Mouse (Mus musculus) hematopoietic stem cell, adult 5-6 weeks (primary cell): ENCODE data around the gene Shld1. TPM values are rescaled to one million over a fixed set of nuclear protein-coding genes. Genes with fewer than 3 reads are reported as not detected.

ENCODE experiments used
- ATAC-seq, 2 experiments: fragments of 125-278 bp in 1 of 2; replicated peaks in 1 of 2; 2 replicates each; pipeline ENCODE4 v1.8.0; 2016 to 2017; ENCODE audit warnings: inconsistent platforms in 2 of 2, mild to moderate bottlenecking in 2 of 2, moderate number of reproducible peaks in 2 of 2, low read depth in 1 of 2, moderate TSS enrichment in 1 of 2; ENCODE audit not compliant: low FRiP score in 2 of 2, poor library complexity in 2 of 2, severe bottlenecking in 2 of 2, insufficient read depth in 1 of 2, low TSS enrichment in 1 of 2
- total RNA-seq: library from RNA; stranded (forward); fragments of 172-1452, 232-1000 nt; gene quantifications from 2 replicates; pipeline ENCODE4 v1.2.3, GENCODE M21; 2017

Shld1 gene
- total RNA-seq, 1 experiment from 2014 or later, result 3.7 TPM

- no peak for ATAC-seq
Measured at GRCm38 (mm10) chr2:132688611-132689021, 1.9 kb downstream of the Shld1 start.

- ATAC-seq, result peak; percentile 42 to 44; a peak in 3 of 4 replicates
Measured at GRCm38 (mm10) chr2:132689188-132689568, 2.4 kb downstream of the Shld1 start.

- ATAC-seq, result peak in 1 of 2 experiments; percentile 13; a peak in 1 of 4 replicates
Measured at GRCm38 (mm10) chr2:132689569-132690231, 3.0 kb downstream of the Shld1 start.

GRCm38 (mm10) chr2:132691731-132692130 lies 5.0 kb downstream of the Shld1 start:
- ATAC-seq, result no peak

GRCm38 (mm10) chr2:132692320-132692719 lies 5.6 kb downstream of the Shld1 start:
- peak in 1 of 2 experiments; percentile 25; a peak in 1 of 4 replicates for ATAC-seq

- ATAC-seq, result no peak
Measured at GRCm38 (mm10) chr2:132693980-132694379, 7.2 kb downstream of the Shld1 start.

- ATAC-seq, result peak; percentile 81 to 92; a peak in 3 of 4 replicates
Measured at GRCm38 (mm10) chr2:132695358-132696093, 8.8 kb downstream of the Shld1 start.

GRCm38 (mm10) chr2:132696519-132696918 lies 9.8 kb downstream of the Shld1 start:
- ATAC-seq, result no peak

GRCm38 (mm10) chr2:132697256-132697655 lies 10.5 kb downstream of the Shld1 start:
- no peak for ATAC-seq

GRCm38 (mm10) chr2:132697695-132698094 lies 11.0 kb downstream of the Shld1 start:
- ATAC-seq, result no peak

GRCm38 (mm10) chr2:132698420-132698819 lies 11.7 kb downstream of the Shld1 start:
- no peak for ATAC-seq

- ATAC-seq, result no peak
Measured at GRCm38 (mm10) chr2:132700921-132701320, 14.2 kb downstream of the Shld1 start.

GRCm38 (mm10) chr2:132701451-132701886 lies 14.7 kb downstream of the Shld1 start:
- ATAC-seq, result peak in 1 of 2 experiments; percentile 76; a peak in 3 of 4 replicates

GRCm38 (mm10) chr2:132705251-132705992 lies 18.7 kb downstream of the Shld1 start:
- no peak for ATAC-seq

- no peak for ATAC-seq
Measured at GRCm38 (mm10) chr2:132706309-132706708, 19.6 kb downstream of the Shld1 start.

GRCm38 (mm10) chr2:132710488-132710887 lies 23.8 kb downstream of the Shld1 start:
- peak; percentile 12 to 39; a peak in 2 of 4 replicates for ATAC-seq

- ATAC-seq, result no peak
Measured at GRCm38 (mm10) chr2:132712061-132712460, 25.3 kb downstream of the Shld1 start.

- no peak for ATAC-seq
Measured at GRCm38 (mm10) chr2:132714522-132714921, 27.8 kb downstream of the Shld1 start.
